Mouse (Mus musculus): ENCODE data around the gene Suox.

GRCm38 (mm10) chr10:128663441-128664220 is 10.2 kb downstream of the Suox start:
- no peak for TF ChIP-seq CTCF (IDR thresholded peaks at IDR 0.05; ENCODE audit: low read depth)
- no peak for TF ChIP-seq EP300 (optimal IDR thresholded peaks at IDR 0.05)
